In genomic region chr8:12917831-12918230, GRCm38 (mm10) we compare ENCODE assay signal across 14 mouse cellular contexts. TPM values are rescaled to one million over a fixed set of nuclear protein-coding genes. Genes with fewer than 3 reads are reported as not detected.
DNase-seq lines count a peak whose midpoint lies in the region; ATAC-seq and TF ChIP-seq lines count a peak whose summit lies in the region.
"Had no signal": no experiment of that assay in that cellular context is flagged by ENCODE, and none has a peak within 500 bp of the region (broad histone marks: within the 10 kb centered on the region; RNA-seq: fewer than 3 reads in every experiment).

No protein-coding gene starts in this region.

- H3K27ac ChIP-seq in cortical plate, adult 2 months (ENCODE audit: insufficient read depth, low read length): 0 out of 2 replicates have a peak overlapping the region, but pooled peaks have one; percentile 48
- H3K27ac ChIP-seq in forebrain, embryonic 15.5 days (replicated peaks): no peak overlapping the region
- H3K27ac ChIP-seq: heart, adult 2 months; limb, embryonic 15.5 days; stomach, postnatal 0 days had no signal

- H3K4me3 ChIP-seq in cortical plate, adult 2 months (ENCODE audit: insufficient read depth, low read length): peak overlapping the region; percentile 49
- H3K4me3 ChIP-seq in forebrain, embryonic 15.5 days: peak overlapping the region; percentile 55
- H3K4me3 ChIP-seq: heart, adult 2 months; limb, embryonic 15.5 days had no signal

- H3K9me3 ChIP-seq in forebrain, embryonic 15.5 days: no peaks in the 10 kb centered on the region
- H3K9me3 ChIP-seq: limb, embryonic 15.5 days had no signal

- 0 out of 2 replicates have a peak overlapping the region, but pooled peaks have one; percentile 63 for H3K9ac ChIP-seq in forebrain, embryonic 15.5 days (replicated peaks)
- H3K9ac ChIP-seq: limb, embryonic 15.5 days; lung, embryonic 14.5 days had no signal

- WGBS in forebrain, embryonic 15.5 days: 92% methylated on average over 4 of the region's 4 CpGs

- peak overlapping the region; percentile 91 for H3K4me2 ChIP-seq in forebrain, embryonic 15.5 days (replicated peaks)
- H3K4me2 ChIP-seq: limb, embryonic 15.5 days; lung, embryonic 14.5 days had no signal

- ATAC-seq in forebrain, embryonic 15.5 days (replicated peaks): no peak
- ATAC-seq in megakaryocyte-erythroid progenitor cell, adult 5-6 weeks (replicated peaks; ENCODE audit: low FRiP score, low TSS enrichment, poor library complexity, severe bottlenecking): no peak
- ATAC-seq: CD4-positive, CD25-positive, alpha-beta regulatory T cell, adult 4 months had no signal

- peak; percentile 58 for DNase-seq in kidney, adult 18-20 months
- DNase-seq in kidney, postnatal 4 days: no peak
- DNase-seq in kidney, postnatal 36 days: peak; percentile 69 to 70
- no peak for DNase-seq in layer of hippocampus, postnatal 14 days (ENCODE audit: low spot score in 2 of 2)
- DNase-seq: adrenal gland, postnatal 36 days; heart, adult 2 months; lung, embryonic 14.5 days; thymus, postnatal 25 days had no signal

- H3K27me3 ChIP-seq in forebrain, embryonic 15.5 days: no peaks in the 10 kb centered on the region
- H3K27me3 ChIP-seq: limb, embryonic 15.5 days had no signal

- TF ChIP-seq CTCF in cortical plate, adult 2 months (IDR thresholded peaks at IDR 0.05; ENCODE audit: extremely low read depth, insufficient read depth, low read length): no peak

- H3K4me1 ChIP-seq in cortical plate, adult 2 months (ENCODE audit: control insufficient read depth, insufficient read depth, low read length): peaks cover 13% of the 10 kb centered on the region
- H3K4me1 ChIP-seq in forebrain, embryonic 15.5 days: peaks cover 49% of the 10 kb centered on the region

- no peaks in the 10 kb centered on the region for H3K36me3 ChIP-seq in forebrain, embryonic 15.5 days
- H3K36me3 ChIP-seq: limb, embryonic 15.5 days had no signal

- TF ChIP-seq POLR2A in cortical plate, adult 2 months (IDR thresholded peaks at IDR 0.05; ENCODE audit: extremely low read depth, insufficient read depth, low read length): no peak

RNA-seq across cellular contexts. Expression of gene Mcf2l, which starts 44.2 kb away (rescaled TPM):
- 144 and 148 TPM in 2 replicates for polyA plus RNA-seq in cortical plate, adult 2 months (2012; rRNA removed)
- 134 and 139 TPM in 2 replicates for polyA plus RNA-seq in forebrain, embryonic 15.5 days (2015; fragmentation: Nextera tagmentation; extraction: Ambion mirVana)
- total RNA-seq in megakaryocyte-erythroid progenitor cell, adult 5-6 weeks (2014; fragmentation: Nextera tagmentation): 0.37 and 1.5 TPM in 2 replicates
- total RNA-seq in megakaryocyte-erythroid progenitor cell, adult 5-6 weeks (2017): 0.23 and 1.3 TPM in 2 replicates
- total RNA-seq in layer of hippocampus, postnatal 14 days (2021): 100 to 1,000 TPM; 242 to 256 TPM

Comparison
In these comparisons a context has a peak if more than half of its experiments do, and no peak if none do; other contexts are left out.
1. DNase-seq: peak in kidney, adult 18-20 months (single experiment) and kidney, postnatal 36 days (2 of 2); none in kidney, postnatal 4 days (0 of 2) and layer of hippocampus, postnatal 14 days (0 of 2).
2. RNA of gene Mcf2l, which starts 44.2 kb away (total RNA-seq): 242 to 256 TPM in layer of hippocampus, postnatal 14 days; 0.23 to 1.5 TPM in megakaryocyte-erythroid progenitor cell, adult 5-6 weeks; every median in the first group is over 10 times any median in the second.